Mouse (Mus musculus): ENCODE measurements around the gene Wnt6. TPM values are rescaled to one million over a fixed set of nuclear protein-coding genes. Genes with fewer than 3 reads are reported as not detected.
A peak's percentile ranks its signal among the peaks of the same experiment; 100 is the strongest.
"Not testable (repeated sequence)": the region's sequence is repeated elsewhere in the genome, so short reads cannot be mapped to it uniquely, and the experiment has no call there.

Gene Wnt6
- polyA plus RNA-seq, 1 experiment from 2014 or later: 11.9 TPM

GRCm38 (mm10) chr1:74817219-74817618 lies 45.5 kb downstream of the Wnt6 start:
- WGBS: 18% methylated on average over 14 of the region's 14 CpGs

DNA sequence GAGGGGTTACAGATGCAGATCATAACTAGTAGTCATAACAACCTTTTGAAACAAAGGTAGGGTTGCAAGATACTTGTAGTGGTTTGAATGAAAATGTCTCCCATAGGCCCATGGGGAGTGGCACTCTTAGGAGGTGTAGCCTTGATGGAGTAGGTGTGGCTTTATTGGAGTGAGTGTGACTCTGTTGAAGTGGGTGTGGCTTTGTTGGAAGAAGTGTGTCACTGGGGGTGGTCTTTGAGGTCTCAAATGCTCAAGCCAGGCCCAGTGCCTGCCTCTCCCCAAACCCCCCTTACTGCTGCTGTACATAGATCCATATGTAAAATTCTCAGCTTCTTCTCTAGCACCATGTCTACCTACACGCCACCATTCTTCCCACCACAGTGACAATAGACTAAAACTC lies 46.8 kb downstream of the Wnt6 start:
- WGBS: 97% methylated on average over 1 of the region's 1 CpGs
- H3K36me3 ChIP-seq: no peaks in the 10 kb centered on the region
- no peak overlapping the region for H3K27ac ChIP-seq
- H3K4me1 ChIP-seq: peaks cover 14% of the 10 kb centered on the region; the same call in 1 of the 2 replicates
- no peaks in the 10 kb centered on the region for H3K9me3 ChIP-seq
- no peak overlapping the region for H3K4me3 ChIP-seq
- no peak for DNase-seq (ENCODE audit: low spot score)
- H3K27me3 ChIP-seq (ENCODE audit: insufficient read depth, poor library complexity, severe bottlenecking): peaks cover 5% of the 10 kb centered on the region

More at GRCm38 (mm10) chr1:74817219-74817618, 45.5 kb downstream of the Wnt6 start:
- Histone ChIP-seq H3K9me3 (no peaks in the 10 kb centered on the region), H3K4me3 (peak overlapping the region; percentile 79), H3K27ac (peak overlapping the region; percentile 93), H3K36me3 (no peaks in the 10 kb centered on the region), H3K4me1 (peaks cover 14% of the 10 kb centered on the region; the same call in 1 of the 2 replicates), H3K27me3 (ENCODE audit: insufficient read depth, poor library complexity, severe bottlenecking) (peaks cover 18% of the 10 kb centered on the region)
- no peak for DNase-seq (ENCODE audit: low spot score)

- DNase-seq (ENCODE audit: low spot score); H3K27ac ChIP-seq; H3K4me3 ChIP-seq; H3K27me3 ChIP-seq (ENCODE audit: insufficient read depth, poor library complexity, severe bottlenecking); H3K36me3 ChIP-seq; H3K4me1 ChIP-seq; H3K9me3 ChIP-seq: not testable (repeated sequence)
- 95% methylated on average over 4 of the region's 4 CpGs for WGBS
These were observed 51.9 kb downstream of the Wnt6 start for GRCm38 (mm10) chr1:74823598-74823997.

DNA sequence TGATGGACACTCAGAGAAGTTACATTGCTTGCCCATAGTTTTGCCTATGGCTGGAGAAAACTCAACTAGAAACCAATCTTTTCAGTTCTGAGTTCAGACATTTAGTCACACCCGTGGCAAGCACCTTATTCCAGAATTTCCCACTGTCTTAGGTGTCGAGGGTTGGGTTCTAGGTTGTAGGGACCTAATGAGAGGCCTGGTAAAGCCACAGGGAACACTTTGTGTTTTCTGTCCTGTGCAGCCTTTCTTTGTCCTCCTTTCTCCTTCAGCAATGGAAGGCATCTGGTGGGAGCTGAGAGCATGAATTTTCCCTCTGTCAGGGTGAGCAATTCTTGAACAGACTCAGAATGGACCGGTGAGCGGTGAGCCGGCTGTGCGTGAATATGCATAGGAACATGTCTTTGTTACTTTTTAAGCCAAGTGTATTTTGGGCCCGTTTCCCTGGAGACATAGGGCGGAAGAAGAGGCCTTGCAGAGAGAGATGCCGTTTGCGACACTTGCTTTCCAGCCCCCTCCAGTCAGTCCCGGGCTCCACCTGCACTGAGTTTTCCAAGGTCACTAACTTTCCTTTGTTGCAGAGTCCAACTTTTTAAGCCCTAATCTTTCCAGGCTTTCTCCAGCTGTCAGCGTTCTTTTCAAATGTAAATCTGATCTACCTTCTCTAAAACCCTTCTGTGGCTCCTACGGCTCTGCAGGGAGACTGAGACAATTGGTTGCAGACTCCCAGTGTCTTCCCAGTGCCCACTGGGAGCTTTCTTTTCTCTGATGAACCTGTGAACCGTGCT lies 53.0 kb downstream of the Wnt6 start:
- no peaks in the 10 kb centered on the region for H3K27me3 ChIP-seq (ENCODE audit: insufficient read depth, poor library complexity, severe bottlenecking)
- no peak overlapping the region for H3K27ac ChIP-seq
- no peak overlapping the region; the same call in 1 of the 2 replicates for H3K4me3 ChIP-seq
- no peak for DNase-seq (ENCODE audit: low spot score)
- H3K4me1 ChIP-seq: no peaks in the 10 kb centered on the region
- H3K9me3 ChIP-seq: no peaks in the 10 kb centered on the region
- WGBS: 27% methylated on average over 14 of the region's 14 CpGs
- H3K36me3 ChIP-seq: no peaks in the 10 kb centered on the region

DNA sequence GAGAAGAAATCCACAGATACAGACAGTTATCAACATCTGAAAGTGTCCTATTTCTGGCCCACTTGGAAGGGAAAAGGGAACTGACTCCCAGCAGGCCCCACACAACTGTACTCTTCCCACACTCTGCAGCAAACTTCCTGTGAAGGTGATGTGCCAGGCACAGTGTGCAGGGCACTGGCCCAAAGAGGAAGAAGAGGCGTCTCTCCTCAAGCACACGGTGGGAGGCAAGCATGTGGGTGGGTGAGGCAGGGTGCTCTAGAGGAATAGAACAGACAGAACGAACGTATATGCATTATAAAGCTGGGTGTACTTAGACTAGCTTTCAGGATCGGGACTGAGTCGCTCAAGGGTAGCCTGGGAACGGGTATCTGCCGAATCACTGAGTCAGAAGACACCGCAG lies 58.4 kb downstream of the Wnt6 start:
- no peak for DNase-seq (ENCODE audit: low spot score)
- no peak overlapping the region for H3K4me3 ChIP-seq
- H3K27ac ChIP-seq: no peak overlapping the region
- no peaks in the 10 kb centered on the region for H3K9me3 ChIP-seq
- no peaks in the 10 kb centered on the region for H3K4me1 ChIP-seq
- WGBS: 70% methylated on average over 9 of the region's 9 CpGs
- H3K36me3 ChIP-seq: no peaks in the 10 kb centered on the region
- H3K27me3 ChIP-seq (ENCODE audit: insufficient read depth, poor library complexity, severe bottlenecking): no peaks in the 10 kb centered on the region

DNA sequence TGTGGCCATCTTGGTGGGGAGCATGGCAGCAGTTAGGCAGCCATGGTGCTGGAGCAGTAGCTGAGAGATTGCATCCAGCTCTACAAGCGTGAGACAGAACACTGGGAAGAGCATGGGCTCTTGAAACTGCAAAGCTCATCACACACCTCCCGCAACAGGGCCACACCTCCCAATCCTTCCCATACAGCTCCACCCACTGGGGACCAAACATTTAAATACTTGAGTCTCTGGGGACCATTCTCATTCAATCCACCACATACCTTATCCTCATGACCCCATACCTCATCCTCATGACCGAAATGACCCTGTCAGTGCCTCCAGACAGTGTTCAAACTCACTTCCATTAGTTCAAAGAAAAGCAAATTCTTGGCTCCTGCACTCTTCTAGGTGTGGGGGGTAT lies 61.6 kb downstream of the Wnt6 start:
- Histone ChIP-seq H3K4me3 (no peak overlapping the region), H3K36me3 (no peaks in the 10 kb centered on the region), H3K27ac (no peak overlapping the region), H3K27me3 (ENCODE audit: insufficient read depth, poor library complexity, severe bottlenecking) (peaks cover 4% of the 10 kb centered on the region; the same call in 1 of the 2 replicates), H3K9me3 (no peaks in the 10 kb centered on the region), H3K4me1 (no peaks in the 10 kb centered on the region)
- WGBS: 65% methylated on average over 3 of the region's 3 CpGs
- DNase-seq (ENCODE audit: low spot score): no peak

Other genes starting within 250 kb of the Wnt6 start
- 0.42 and 0.48 TPM in 2 replicates for gene Plcd4, start 229.0 kb upstream of the Wnt6 start, polyA plus RNA-seq (2016; fragmentation: Nextera tagmentation; extraction: Ambion mirVana)
- gene Usp37, start 227.6 kb upstream of the Wnt6 start, polyA plus RNA-seq (2016; fragmentation: Nextera tagmentation; extraction: Ambion mirVana): 26.8 and 28.3 TPM in 2 replicates
- 6.8 and 9.2 TPM in 2 replicates for gene Zfp142, start 183.6 kb upstream of the Wnt6 start, polyA plus RNA-seq (2016; fragmentation: Nextera tagmentation; extraction: Ambion mirVana)
- gene Bcs1l, start 183.6 kb upstream of the Wnt6 start, polyA plus RNA-seq (2016; fragmentation: Nextera tagmentation; extraction: Ambion mirVana): 23.3 TPM in 2 replicates
- gene Rnf25, start 170.5 kb upstream of the Wnt6 start, polyA plus RNA-seq (2016; fragmentation: Nextera tagmentation; extraction: Ambion mirVana): 25.4 and 32.8 TPM in 2 replicates
- 4.1 and 6.2 TPM in 2 replicates for gene Stk36, start 170.4 kb upstream of the Wnt6 start, polyA plus RNA-seq (2016; fragmentation: Nextera tagmentation; extraction: Ambion mirVana)
- 27.8 and 28.9 TPM in 2 replicates for gene Ttll4, start 110.1 kb upstream of the Wnt6 start, polyA plus RNA-seq (2016; fragmentation: Nextera tagmentation; extraction: Ambion mirVana)
- 11.4 and 17.5 TPM in 2 replicates for gene Cyp27a1, start 58.3 kb upstream of the Wnt6 start, polyA plus RNA-seq (2016; fragmentation: Nextera tagmentation; extraction: Ambion mirVana)
- gene Prkag3, start 22.7 kb upstream of the Wnt6 start, polyA plus RNA-seq (2016; fragmentation: Nextera tagmentation; extraction: Ambion mirVana): 2.3 and 6.8 TPM in 2 replicates
- gene Wnt10a, start 19.6 kb downstream of the Wnt6 start, polyA plus RNA-seq (2016; fragmentation: Nextera tagmentation; extraction: Ambion mirVana): 0.07 and 0.29 TPM in 2 replicates
- not detected in 2 replicates for gene Cdk5r2, start 83.0 kb downstream of the Wnt6 start, polyA plus RNA-seq (2016; fragmentation: Nextera tagmentation; extraction: Ambion mirVana)
- gene Fev, start 113.5 kb downstream of the Wnt6 start, polyA plus RNA-seq (2016; fragmentation: Nextera tagmentation; extraction: Ambion mirVana): 1.2 and 1.4 TPM in 2 replicates
- not detected in 2 replicates for gene Cryba2, start 121.3 kb downstream of the Wnt6 start, polyA plus RNA-seq (2016; fragmentation: Nextera tagmentation; extraction: Ambion mirVana)
- gene Cfap65, start 163.7 kb downstream of the Wnt6 start, polyA plus RNA-seq (2016; fragmentation: Nextera tagmentation; extraction: Ambion mirVana): not detected in 2 replicates
- 0.11 and 0.75 TPM in 2 replicates for gene Ihh, start 179.8 kb downstream of the Wnt6 start, polyA plus RNA-seq (2016; fragmentation: Nextera tagmentation; extraction: Ambion mirVana)